Mouse (Mus musculus): ENCODE measurements around the gene Phka1. TPM values are rescaled to one million over a fixed set of nuclear protein-coding genes. Genes with fewer than 3 reads are reported as not detected.

The Phka1 gene
- polyA plus RNA-seq, 1 experiment from 2014 or later = 2.1 TPM

Other genes with a start within 250 kb of the Phka1 start
- 2.6 and 3.7 TPM in 2 replicates for gene Hdac8, start 138.9 kb downstream of the Phka1 start, polyA plus RNA-seq (2016; fragmentation: Nextera tagmentation; extraction: Ambion mirVana)
- not detected in 2 replicates for gene Gm3880, start 42.7 kb upstream of the Phka1 start, polyA plus RNA-seq (2016; fragmentation: Nextera tagmentation; extraction: Ambion mirVana)
- gene Gm9112, start 63.4 kb upstream of the Phka1 start, polyA plus RNA-seq (2016; fragmentation: Nextera tagmentation; extraction: Ambion mirVana) = not detected in 2 replicates
- gene Dmrtc1b, start 63.6 kb upstream of the Phka1 start, polyA plus RNA-seq (2016; fragmentation: Nextera tagmentation; extraction: Ambion mirVana) = not detected in 2 replicates
- not detected in 2 replicates for gene Dmrtc1c1, start 158.7 kb upstream of the Phka1 start, polyA plus RNA-seq (2016; fragmentation: Nextera tagmentation; extraction: Ambion mirVana)
- gene Dmrtc1c2, start 210.4 kb upstream of the Phka1 start, polyA plus RNA-seq (2016; fragmentation: Nextera tagmentation; extraction: Ambion mirVana) = not detected in 2 replicates
- not detected in 2 replicates for gene 1700031F05Rik, start 223.7 kb upstream of the Phka1 start, polyA plus RNA-seq (2016; fragmentation: Nextera tagmentation; extraction: Ambion mirVana)